Mouse (Mus musculus) CD8-positive naive resting alpha-beta T cell, adult 2 months (primary cell): ENCODE measurements at regions not wholly inside any gene's neighbourhood (a gene's known extent, or its start where the extent isn't known, plus 50 kb on each side); places are given as distances from the start of the nearest gene placed in this dataset.

Experiments used
- DNase-seq, 2 experiments: peaks; one replicate each; pipeline ENCODE4 v3.0.0; 2022; ENCODE audit warnings: low read depth in 2 of 2, low spot score in 2 of 2

GRCm38 (mm10) chr13:107599094-107599644 lies 445.1 kb upstream of the Smim15 start:
- no peak for DNase-seq

- DNase-seq: no peak
These were observed 445.9 kb upstream of the Smim15 start for GRCm38 (mm10) chr13:107598391-107598790.

GRCm38 (mm10) chr13:107597217-107597616 lies 447.0 kb upstream of the Smim15 start:
- DNase-seq: no peak

GRCm38 (mm10) chr13:107596183-107596582 lies 448.1 kb upstream of the Smim15 start:
- no peak for DNase-seq

- DNase-seq: no peak
These were observed 455.7 kb upstream of the Smim15 start for GRCm38 (mm10) chr13:107588399-107589002.

- no peak for DNase-seq
These were observed 456.6 kb upstream of the Smim15 start for GRCm38 (mm10) chr13:107587678-107588077.

- no peak for DNase-seq
These were observed 458.3 kb upstream of the Smim15 start for GRCm38 (mm10) chr13:107585936-107586335.

- no peak for DNase-seq
These were observed 458.9 kb upstream of the Smim15 start for GRCm38 (mm10) chr13:107585353-107585752.

- DNase-seq: no peak
These were observed 465.3 kb upstream of the Smim15 start for GRCm38 (mm10) chr13:107578968-107579367.

GRCm38 (mm10) chr13:107577809-107578208 lies 466.4 kb upstream of the Smim15 start:
- no peak for DNase-seq

GRCm38 (mm10) chr13:107577272-107577671 lies 467.0 kb upstream of the Smim15 start:
- DNase-seq: no peak

- no peak for DNase-seq
These were observed 467.5 kb upstream of the Smim15 start for GRCm38 (mm10) chr13:107576701-107577100.

- no peak for DNase-seq
These were observed 469.2 kb upstream of the Smim15 start for GRCm38 (mm10) chr13:107575025-107575424.

GRCm38 (mm10) chr13:107573499-107574355 lies 470.5 kb upstream of the Smim15 start:
- DNase-seq: no peak

GRCm38 (mm10) chr13:107571539-107571938 lies 472.7 kb upstream of the Smim15 start:
- no peak for DNase-seq

GRCm38 (mm10) chr13:107569477-107569876 lies 474.8 kb upstream of the Smim15 start:
- no peak for DNase-seq

- DNase-seq: peak in 1 of 2 experiments; percentile 5
These were observed 475.5 kb upstream of the Smim15 start for GRCm38 (mm10) chr13:107568701-107569121.

GRCm38 (mm10) chr13:107562463-107562862 lies 481.8 kb upstream of the Smim15 start:
- no peak for DNase-seq

GRCm38 (mm10) chr13:107561529-107561928 lies 482.7 kb upstream of the Smim15 start:
- no peak for DNase-seq

GRCm38 (mm10) chr13:107555958-107556357 lies 488.3 kb upstream of the Smim15 start:
- DNase-seq: no peak

- no peak for DNase-seq
These were observed 490.2 kb upstream of the Smim15 start for GRCm38 (mm10) chr13:107554091-107554490.

GRCm38 (mm10) chr13:107552165-107552564 lies 492.1 kb upstream of the Smim15 start:
- no peak for DNase-seq
